Mouse (Mus musculus): ENCODE measurements around the gene Pde1a. TPM values are rescaled to one million over a fixed set of nuclear protein-coding genes. Genes with fewer than 3 reads are reported as not detected.

The Pde1a gene
- polyA plus RNA-seq, 1 experiment from 2014 or later = 40.5 TPM

DNA sequence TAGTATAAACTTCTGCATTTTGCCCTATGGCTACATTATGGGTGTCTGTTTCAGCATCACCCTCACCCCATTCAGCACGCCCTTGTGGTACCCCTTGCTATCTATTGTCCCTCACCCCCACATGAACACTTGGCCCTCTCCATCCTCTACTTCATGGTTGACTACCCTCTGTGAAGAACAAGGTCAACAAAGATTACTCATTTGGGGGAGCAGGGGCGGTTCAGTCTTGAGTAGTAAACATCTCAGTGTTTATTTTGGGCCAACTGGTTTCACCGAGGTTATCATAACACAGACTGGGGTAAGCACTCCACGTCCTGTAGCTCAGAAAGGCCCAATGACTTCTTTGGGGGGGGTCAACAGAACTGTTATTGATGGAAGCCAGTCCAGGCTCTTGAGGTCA, 164.3 kb downstream of the Pde1a start:
- no peaks in the 10 kb centered on the region for H3K36me3 ChIP-seq
- H3K9me3 ChIP-seq (replicated peaks) = 0 out of 2 replicates have a peak, but pooled peaks cover 3% of the 10 kb centered on the region
- no peak overlapping the region for H3K4me3 ChIP-seq
- no peaks in the 10 kb centered on the region for H3K27me3 ChIP-seq (replicated peaks)
- H3K4me2 ChIP-seq = no peak overlapping the region
- H3K4me1 ChIP-seq (replicated peaks) = peaks cover 17% of the 10 kb centered on the region
- no peak for ATAC-seq (ENCODE audit: insufficient number of reproducible peaks, low FRiP score)
- H3K9ac ChIP-seq = no peak overlapping the region
- no peak overlapping the region for H3K27ac ChIP-seq (ENCODE audit: poor library complexity, severe bottlenecking)
- 55% methylated on average over 4 of the region's 4 CpGs for WGBS

DNA sequence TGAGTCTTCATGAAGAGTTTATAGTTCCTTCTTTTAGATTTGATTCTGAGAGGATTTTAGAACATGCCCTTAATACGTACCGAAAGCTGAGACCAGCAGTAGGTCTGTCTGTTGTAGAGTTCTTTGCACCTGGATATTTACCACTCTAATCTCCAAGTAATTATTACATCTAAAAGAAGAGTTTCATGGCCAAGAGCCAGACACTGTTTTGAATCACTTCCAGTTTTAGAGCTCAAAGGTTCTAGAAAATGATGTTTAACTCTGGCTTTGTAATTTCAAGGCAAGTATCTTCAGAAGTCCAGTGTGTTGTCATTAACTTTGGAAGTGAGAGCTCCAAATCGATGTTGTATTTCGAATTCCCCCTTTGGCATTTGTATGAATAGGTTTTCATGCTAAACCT, 167.8 kb downstream of the Pde1a start:
- no peaks in the 10 kb centered on the region for H3K36me3 ChIP-seq
- 0 out of 2 replicates have a peak, but pooled peaks cover 3% of the 10 kb centered on the region for H3K9me3 ChIP-seq (replicated peaks)
- no peak for ATAC-seq (ENCODE audit: insufficient number of reproducible peaks, low FRiP score)
- H3K4me3 ChIP-seq = no peak overlapping the region
- no peak overlapping the region for H3K9ac ChIP-seq
- 81% methylated on average over 4 of the region's 4 CpGs for WGBS
- H3K4me2 ChIP-seq = no peak overlapping the region
- no peaks in the 10 kb centered on the region for H3K27me3 ChIP-seq (replicated peaks)
- no peak overlapping the region for H3K27ac ChIP-seq (ENCODE audit: poor library complexity, severe bottlenecking)
- peaks cover 6% of the 10 kb centered on the region for H3K4me1 ChIP-seq (replicated peaks)

DNA sequence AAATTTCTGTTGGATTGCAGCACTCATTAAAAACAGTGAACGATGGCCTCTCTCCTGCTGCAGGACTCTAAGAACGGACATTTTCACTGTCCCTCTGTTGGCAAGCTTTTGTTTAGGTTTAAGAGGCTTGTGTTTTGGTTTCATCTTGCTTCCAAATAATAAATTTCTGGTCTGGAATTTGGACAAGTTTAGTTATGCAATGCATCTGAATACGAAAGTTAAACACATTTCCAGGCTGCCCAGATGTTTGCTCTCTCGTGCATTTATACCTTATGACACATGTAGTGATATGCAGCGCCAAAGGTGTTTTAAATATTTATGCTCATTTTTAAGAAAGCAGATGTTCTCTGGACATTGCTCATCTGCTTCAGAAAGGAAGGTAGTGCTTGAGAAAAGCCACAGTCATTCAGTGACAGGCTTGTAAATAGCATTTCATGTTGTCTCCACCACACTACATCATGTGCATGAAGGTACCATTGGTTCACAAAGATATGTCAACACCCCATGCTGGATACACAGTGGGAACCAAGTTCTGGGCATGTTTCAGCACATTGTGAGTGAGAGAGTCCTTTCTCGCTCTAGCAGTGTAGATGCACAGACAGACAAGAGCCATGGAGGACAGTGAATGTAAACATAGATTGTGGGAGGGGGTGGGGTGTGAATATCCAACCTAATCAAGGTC, 171.5 kb downstream of the Pde1a start:
- no peak overlapping the region for H3K27ac ChIP-seq (ENCODE audit: poor library complexity, severe bottlenecking)
- no peaks in the 10 kb centered on the region for H3K27me3 ChIP-seq (replicated peaks)
- 82% methylated on average over 6 of the region's 6 CpGs for WGBS
- no peaks in the 10 kb centered on the region for H3K4me1 ChIP-seq (replicated peaks)
- no peak overlapping the region for H3K4me3 ChIP-seq
- H3K36me3 ChIP-seq = no peaks in the 10 kb centered on the region
- no peaks in the 10 kb centered on the region for H3K9me3 ChIP-seq (replicated peaks)
- no peak overlapping the region for H3K4me2 ChIP-seq
- ATAC-seq (ENCODE audit: insufficient number of reproducible peaks, low FRiP score) = no peak
- H3K9ac ChIP-seq = no peak overlapping the region

DNA sequence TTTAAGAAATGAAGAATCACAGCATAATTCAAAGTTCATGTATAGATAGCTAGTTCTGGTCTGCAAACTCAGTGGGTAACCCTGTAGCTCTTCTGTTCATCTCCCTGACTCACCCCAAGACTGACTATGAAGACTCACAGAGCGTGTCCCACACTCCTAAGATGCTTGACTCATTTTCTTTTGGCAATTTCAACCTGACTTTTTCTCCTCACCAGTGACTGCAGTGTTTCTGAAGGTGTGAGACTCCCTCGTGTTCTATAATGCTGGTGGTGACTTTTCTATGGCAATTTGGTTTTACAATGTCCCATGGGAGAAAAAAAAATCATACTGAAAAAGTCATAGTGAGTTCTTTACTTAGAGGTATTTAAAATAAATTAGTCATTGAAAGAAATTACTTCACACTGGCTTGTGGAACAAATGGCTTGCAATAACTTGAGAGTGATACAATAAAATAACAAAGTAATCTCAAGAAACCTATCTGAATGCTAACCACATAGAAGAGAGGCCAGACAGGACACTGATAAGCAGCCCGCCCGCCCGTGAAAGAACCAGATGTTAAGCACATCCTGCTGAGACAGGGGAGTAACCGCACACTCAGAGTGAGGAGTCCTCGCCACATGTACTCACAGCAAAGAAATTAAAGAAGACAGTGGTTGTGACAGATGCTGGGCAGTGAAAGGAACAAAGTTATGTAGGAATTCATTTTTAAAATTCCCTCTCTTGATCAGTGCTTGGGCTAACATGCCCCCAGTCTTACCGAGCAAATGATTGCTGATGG, 183.2 kb downstream of the Pde1a start:
- Histone ChIP-seq H3K9me3 (replicated peaks) (no peaks in the 10 kb centered on the region), H3K36me3 (no peaks in the 10 kb centered on the region), H3K4me2 (no peak overlapping the region), H3K27me3 (replicated peaks) (no peaks in the 10 kb centered on the region), H3K27ac (ENCODE audit: poor library complexity, severe bottlenecking) (no peak overlapping the region), H3K4me3 (no peak overlapping the region), H3K4me1 (replicated peaks) (0 out of 2 replicates have a peak, but pooled peaks cover 5% of the 10 kb centered on the region), H3K9ac (no peak overlapping the region)
- WGBS = 31% methylated on average over 8 of the region's 8 CpGs
- peak; percentile 59; the same call in 1 of the 2 replicates for ATAC-seq (ENCODE audit: insufficient number of reproducible peaks, low FRiP score)

DNA sequence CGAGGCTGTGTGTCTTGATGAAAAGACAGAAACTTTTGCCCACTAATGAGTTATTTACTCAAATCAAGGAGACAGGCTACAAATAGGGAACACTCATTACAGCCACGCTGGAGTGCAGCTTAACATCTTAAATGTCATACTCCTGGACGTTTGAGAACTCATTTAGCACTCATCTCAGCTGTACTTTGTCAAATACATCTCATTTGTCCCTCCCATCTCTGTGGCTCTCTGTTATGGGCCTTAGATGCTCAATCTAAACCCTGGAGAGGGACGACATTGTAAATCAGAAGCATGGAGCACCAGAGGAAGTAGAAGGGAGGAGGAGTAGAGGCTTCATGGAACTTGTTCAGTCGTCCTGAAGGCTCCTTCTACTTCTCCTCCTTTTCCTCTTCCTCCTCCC, 194.6 kb downstream of the Pde1a start:
- Histone ChIP-seq H3K9ac (no peak overlapping the region), H3K4me3 (no peak overlapping the region), H3K4me1 (replicated peaks) (no peaks in the 10 kb centered on the region), H3K27ac (ENCODE audit: poor library complexity, severe bottlenecking) (no peak overlapping the region), H3K36me3 (0 out of 2 replicates have a peak, but pooled peaks cover 7% of the 10 kb centered on the region), H3K9me3 (replicated peaks) (peaks cover 7% of the 10 kb centered on the region; the same call in 1 of the 2 replicates), H3K4me2 (no peak overlapping the region), H3K27me3 (replicated peaks) (no peaks in the 10 kb centered on the region)
- 61% methylated on average over 5 of the region's 5 CpGs for WGBS
- ATAC-seq (ENCODE audit: insufficient number of reproducible peaks, low FRiP score) = no peak

DNA sequence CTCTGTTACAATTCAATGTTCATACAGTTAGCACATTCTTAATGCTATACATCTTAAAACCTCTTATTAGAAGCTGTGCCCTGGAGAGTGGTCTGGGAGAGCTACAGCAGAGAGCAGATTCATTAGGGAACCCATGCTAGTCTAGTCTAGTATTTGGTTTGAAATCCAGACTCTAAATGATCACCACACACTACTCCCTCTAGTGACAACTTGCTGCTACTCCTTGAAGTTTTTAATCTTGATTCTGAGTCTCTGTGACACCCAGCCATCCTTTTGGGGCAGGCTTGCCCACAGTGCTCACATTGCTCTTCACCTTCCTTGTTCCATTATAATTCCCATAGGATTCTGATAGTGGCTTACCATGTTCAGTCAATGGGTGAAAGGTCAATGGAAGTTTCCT, 206.9 kb downstream of the Pde1a start:
- Histone ChIP-seq H3K9me3 (replicated peaks) (no peaks in the 10 kb centered on the region), H3K9ac (no peak overlapping the region), H3K27ac (ENCODE audit: poor library complexity, severe bottlenecking) (no peak overlapping the region), H3K4me2 (no peak overlapping the region), H3K4me1 (replicated peaks) (no peaks in the 10 kb centered on the region), H3K36me3 (no peaks in the 10 kb centered on the region), H3K27me3 (replicated peaks) (no peaks in the 10 kb centered on the region), H3K4me3 (no peak overlapping the region)
- ATAC-seq (ENCODE audit: insufficient number of reproducible peaks, low FRiP score) = no peak

DNA sequence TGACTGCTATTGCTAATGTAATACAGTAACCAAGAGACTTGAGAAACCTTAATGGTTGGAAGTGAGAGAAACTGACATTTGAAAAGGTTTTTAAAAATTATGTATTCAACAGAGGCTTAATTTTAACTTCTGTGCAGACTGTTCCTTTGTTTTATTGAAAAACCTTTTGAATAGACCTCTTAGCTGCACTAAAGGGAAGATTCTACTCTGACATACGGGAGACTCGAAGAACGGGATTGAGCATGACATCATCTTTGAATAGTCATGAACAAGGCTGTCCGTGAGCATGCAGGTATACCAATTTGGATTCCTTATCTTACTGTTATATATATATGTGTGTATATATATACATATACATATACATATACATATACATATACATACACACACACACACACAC, 207.9 kb downstream of the Pde1a start:
- Histone ChIP-seq H3K4me2 (no peak overlapping the region), H3K9ac (no peak overlapping the region), H3K36me3 (no peaks in the 10 kb centered on the region), H3K27me3 (replicated peaks) (no peaks in the 10 kb centered on the region), H3K4me1 (replicated peaks) (no peaks in the 10 kb centered on the region), H3K4me3 (no peak overlapping the region), H3K9me3 (replicated peaks) (no peaks in the 10 kb centered on the region), H3K27ac (ENCODE audit: poor library complexity, severe bottlenecking) (no peak overlapping the region)
- no peak for ATAC-seq (ENCODE audit: insufficient number of reproducible peaks, low FRiP score)
- 94% methylated on average over 4 of the region's 4 CpGs for WGBS

DNA sequence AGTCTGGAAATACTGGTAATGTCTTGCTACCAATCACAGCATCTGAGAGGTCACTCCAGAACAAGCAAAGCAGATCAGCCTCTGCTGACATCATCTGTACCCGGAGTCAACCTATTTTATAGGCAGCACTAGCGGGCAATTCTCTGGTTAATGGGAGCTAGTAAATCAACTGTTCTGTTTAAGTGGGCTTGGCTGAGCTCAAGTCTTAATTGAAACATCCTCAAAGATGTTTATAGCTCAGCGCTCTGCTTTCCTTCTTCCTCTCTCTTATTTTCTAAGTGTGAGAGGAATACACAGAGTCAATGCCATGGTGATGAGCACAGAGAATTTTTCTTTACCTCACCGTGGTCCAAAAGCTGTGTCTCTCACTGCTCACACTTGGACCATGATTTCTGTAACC, 208.8 kb downstream of the Pde1a start:
- Histone ChIP-seq H3K27me3 (replicated peaks) (no peaks in the 10 kb centered on the region), H3K9me3 (replicated peaks) (no peaks in the 10 kb centered on the region), H3K4me1 (replicated peaks) (no peaks in the 10 kb centered on the region), H3K4me2 (no peak overlapping the region), H3K27ac (ENCODE audit: poor library complexity, severe bottlenecking) (no peak overlapping the region), H3K9ac (no peak overlapping the region), H3K36me3 (no peaks in the 10 kb centered on the region), H3K4me3 (no peak overlapping the region)
- ATAC-seq (ENCODE audit: insufficient number of reproducible peaks, low FRiP score) = no peak
- 78% methylated on average over 4 of the region's 4 CpGs for WGBS

DNA sequence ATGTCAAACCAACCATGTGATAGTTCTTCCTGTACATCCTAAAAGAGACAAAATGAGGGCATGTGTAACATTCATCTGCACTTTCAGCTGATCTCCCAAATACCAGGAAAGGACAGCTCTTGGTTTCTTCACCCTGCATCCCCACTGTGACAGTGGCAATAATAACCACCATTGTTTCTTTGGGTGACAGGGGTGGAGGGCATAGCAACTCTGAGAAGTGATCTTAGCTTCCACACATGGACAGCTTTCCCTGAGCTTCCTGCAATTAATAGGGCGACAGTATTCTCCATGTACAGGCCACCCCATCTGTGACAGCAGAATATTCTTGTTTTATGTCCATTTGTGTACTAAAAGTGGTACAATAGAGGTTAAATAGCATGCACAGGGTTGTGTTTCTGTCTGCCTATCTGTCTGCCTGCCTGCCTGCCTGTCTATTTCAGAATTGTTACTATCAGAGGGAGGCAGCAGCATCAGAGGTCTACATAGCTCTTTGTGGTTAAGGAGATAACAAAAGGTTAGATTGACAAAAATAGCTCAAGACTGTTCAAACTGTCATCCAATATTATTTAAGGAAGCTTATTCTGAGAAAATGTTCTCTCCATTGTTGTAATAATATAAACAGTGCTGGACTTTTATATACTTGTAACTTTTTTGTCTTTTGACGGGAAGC, 227.3 kb downstream of the Pde1a start:
- ATAC-seq (ENCODE audit: insufficient number of reproducible peaks, low FRiP score) = no peak
- Histone ChIP-seq H3K27me3 (replicated peaks) (no peaks in the 10 kb centered on the region), H3K4me3 (no peak overlapping the region), H3K9ac (no peak overlapping the region), H3K4me2 (no peak overlapping the region), H3K9me3 (replicated peaks) (no peaks in the 10 kb centered on the region), H3K4me1 (replicated peaks) (peaks cover 13% of the 10 kb centered on the region), H3K36me3 (no peaks in the 10 kb centered on the region), H3K27ac (ENCODE audit: poor library complexity, severe bottlenecking) (no peak overlapping the region)
- 69% methylated on average over 2 of the region's 2 CpGs for WGBS

DNA sequence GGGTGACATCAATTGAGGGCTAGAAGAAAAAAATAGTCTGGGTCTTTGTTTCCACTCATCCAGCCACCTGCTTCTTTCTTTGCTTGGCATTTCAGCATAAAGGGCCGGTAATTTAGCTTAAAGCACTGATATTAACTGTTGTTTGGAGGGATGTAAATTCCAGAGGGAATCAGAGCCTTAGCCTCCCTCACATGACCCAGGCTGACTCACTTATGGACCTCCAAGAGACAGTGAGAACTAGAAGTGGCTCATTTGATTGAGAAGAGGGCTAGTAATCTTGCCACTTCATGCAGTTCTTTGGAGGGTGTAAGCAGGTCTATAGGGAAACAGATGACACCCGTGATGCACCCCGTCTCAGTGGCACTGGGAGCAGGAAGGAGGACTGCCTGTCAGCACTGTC, 230.7 kb downstream of the Pde1a start:
- Histone ChIP-seq H3K27ac (ENCODE audit: poor library complexity, severe bottlenecking) (no peak overlapping the region), H3K4me3 (no peak overlapping the region), H3K27me3 (replicated peaks) (no peaks in the 10 kb centered on the region), H3K36me3 (no peaks in the 10 kb centered on the region), H3K4me1 (replicated peaks) (peaks cover 13% of the 10 kb centered on the region), H3K9me3 (replicated peaks) (no peaks in the 10 kb centered on the region), H3K4me2 (no peak overlapping the region), H3K9ac (no peak overlapping the region)
- ATAC-seq (ENCODE audit: insufficient number of reproducible peaks, low FRiP score) = no peak
- 56% methylated on average over 3 of the region's 3 CpGs for WGBS

DNA sequence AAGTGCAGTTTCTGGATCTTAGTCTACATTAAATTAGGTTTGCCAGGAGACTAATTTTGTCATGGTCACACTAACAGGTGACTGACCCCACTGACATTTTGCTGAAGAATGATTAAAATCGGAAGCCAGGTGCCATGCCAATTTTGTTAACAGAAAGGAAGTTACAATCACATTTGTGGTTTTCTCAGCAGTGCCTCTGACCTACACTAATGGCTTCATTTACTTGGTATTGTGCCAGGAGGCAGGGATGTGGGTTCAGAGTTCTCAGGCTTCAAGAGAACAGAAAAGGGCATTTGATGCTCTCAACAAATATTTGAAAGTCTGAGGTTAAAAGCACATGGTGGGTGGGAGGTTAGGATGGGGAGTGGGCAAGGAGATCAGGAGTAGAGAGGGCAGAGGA, 236.4 kb downstream of the Pde1a start:
- Histone ChIP-seq H3K4me3 (no peak overlapping the region), H3K9me3 (replicated peaks) (no peaks in the 10 kb centered on the region), H3K9ac (no peak overlapping the region), H3K36me3 (no peaks in the 10 kb centered on the region), H3K27ac (ENCODE audit: poor library complexity, severe bottlenecking) (no peak overlapping the region), H3K4me1 (replicated peaks) (peaks cover 14% of the 10 kb centered on the region), H3K4me2 (no peak overlapping the region), H3K27me3 (replicated peaks) (no peaks in the 10 kb centered on the region)
- ATAC-seq (ENCODE audit: insufficient number of reproducible peaks, low FRiP score) = no peak
- 70% methylated on average over 1 of the region's 1 CpGs for whole genome bisulfite sequencing

Measured in heart, embryonic 12.5 days (tissue).